Mouse (Mus musculus): Measurements from ENCODE around the gene Gm3336.

- TF ChIP-seq CTCF (IDR thresholded peaks at IDR 0.05; ENCODE audit: low read depth): no peak
- TF ChIP-seq EP300 (optimal IDR thresholded peaks at IDR 0.05): no peak
These were observed 31.9 kb downstream of the Gm3336 start for GRCm38 (mm10) chr8:70750128-70750680.
